Mouse (Mus musculus) monocyte, adult 2 months (primary cell): ENCODE measurements around the gene Arhgap30.
A peak's percentile ranks its signal among the peaks of the same experiment; 100 is the strongest.

Source experiments
- DNase-seq, 2 experiments: peaks; one replicate each; pipeline ENCODE4 v3.0.0; 2022; ENCODE audit warnings: low spot score in 2 of 2, low read depth in 1 of 2

Gene Arhgap30

GRCm38 (mm10) chr1:171375646-171376097 is 13.1 kb upstream of the Arhgap30 start:
- no peak for DNase-seq

DNA sequence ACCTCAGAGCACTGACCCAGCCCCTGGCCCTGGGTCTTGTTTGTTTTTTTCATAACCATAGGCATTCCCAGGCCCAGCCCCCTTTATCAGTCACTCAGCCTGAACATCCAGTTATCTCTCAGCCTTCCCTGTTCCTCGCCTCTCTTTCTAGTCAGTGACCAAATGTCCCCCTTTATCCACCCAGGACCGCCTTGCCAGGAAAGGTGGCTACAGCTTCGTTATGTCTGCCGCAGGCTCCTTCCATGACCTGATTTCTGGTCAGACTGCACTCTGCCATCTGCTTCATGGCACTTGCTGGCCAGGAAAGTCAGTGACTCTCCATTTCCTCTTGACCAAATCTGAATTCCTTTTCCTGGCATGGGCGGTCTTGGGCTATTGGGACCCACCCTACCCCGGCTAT is 10.5 kb upstream of the Arhgap30 start:
- DNase-seq = no peak

GRCm38 (mm10) chr1:171379935-171380599 is 8.7 kb upstream of the Arhgap30 start:
- peak in 1 of 2 experiments; percentile 70 for DNase-seq

DNA sequence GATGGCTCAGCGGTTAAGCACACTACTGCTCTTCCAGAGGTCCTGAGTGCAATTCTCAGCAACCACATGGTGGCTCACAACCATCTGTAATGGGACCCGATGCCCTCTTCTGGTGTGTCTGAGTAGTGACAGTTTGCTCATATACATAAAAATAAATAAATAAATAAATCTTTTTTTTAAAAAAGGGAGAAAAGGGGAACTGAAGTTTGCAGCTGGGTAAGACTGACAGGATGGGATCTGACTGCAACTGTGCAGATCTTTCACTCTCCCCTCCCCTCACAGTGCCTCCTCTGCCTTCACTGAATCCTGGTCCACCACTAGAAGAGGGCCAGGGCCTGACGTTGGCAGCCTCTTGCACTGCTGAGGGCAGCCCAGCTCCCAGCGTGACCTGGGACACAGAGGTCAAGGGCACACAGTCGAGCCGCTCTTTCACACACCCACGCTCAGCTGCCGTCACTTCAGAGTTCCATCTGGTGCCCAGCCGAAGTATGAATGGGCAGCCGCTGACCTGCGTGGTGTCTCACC is 6.6 kb upstream of the Arhgap30 start:
- DNase-seq = no peak

DNA sequence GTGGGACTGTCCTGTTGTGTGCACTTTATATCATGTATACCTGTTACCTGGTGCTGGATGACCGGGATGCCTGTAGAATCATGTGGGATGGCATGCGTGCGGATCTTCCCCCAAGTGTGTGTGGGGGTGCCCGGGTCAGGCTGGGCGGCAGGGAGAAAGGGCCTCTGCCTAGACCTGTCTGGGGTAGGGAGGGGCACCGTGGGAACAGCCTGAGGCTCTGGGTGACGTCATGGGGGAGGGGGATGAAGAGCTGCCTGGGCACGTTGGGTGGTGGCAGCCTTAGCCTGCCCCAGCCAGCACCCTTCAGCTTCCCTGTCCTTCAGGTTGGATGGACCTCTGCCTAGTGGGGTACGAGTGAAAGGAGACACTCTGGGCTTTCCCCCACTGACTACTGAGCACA is 4.4 kb upstream of the Arhgap30 start:
- DNase-seq = no peak

GRCm38 (mm10) chr1:171385171-171385570 is 3.6 kb upstream of the Arhgap30 start:
- no peak for DNase-seq

DNA sequence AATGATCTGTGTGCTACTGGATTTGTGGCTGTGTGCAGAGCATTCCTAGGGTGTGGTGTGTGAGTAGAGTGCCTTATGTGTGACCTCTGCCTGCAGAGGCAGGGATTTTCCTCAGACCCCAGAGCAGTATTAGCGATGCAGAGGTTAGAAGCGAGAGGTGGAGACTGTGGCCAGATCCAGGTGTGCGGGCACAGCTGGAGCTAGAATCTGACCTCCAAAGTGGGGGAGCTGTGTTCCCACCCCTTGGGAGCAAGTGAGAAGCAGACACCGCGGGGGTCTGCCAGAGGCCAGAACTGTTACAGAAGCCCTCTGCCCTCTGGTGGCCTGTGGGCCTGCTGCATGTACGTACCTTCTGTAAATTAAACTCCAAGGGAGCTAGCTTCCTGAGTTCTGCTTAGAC is 1.7 kb upstream of the Arhgap30 start:
- no peak for DNase-seq

DNA sequence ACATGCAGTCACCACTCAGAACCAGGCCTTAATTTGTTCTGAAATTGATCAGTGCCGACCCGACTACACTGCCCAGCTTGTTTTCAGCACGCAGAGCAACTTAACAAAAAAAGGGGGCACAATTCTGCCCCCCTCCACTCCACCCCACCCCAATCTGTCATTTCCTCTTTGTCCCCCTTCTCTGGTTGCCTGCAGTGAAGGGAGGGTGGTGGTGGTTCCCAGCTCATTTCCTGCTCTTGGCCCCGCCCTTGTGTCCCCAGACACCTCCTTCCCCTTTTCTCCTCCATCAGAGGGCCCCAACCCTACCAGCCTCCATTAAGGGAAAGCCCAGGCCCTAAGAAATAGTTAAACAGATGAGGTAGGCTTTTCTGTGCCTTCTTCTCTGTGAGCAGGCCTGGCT is 1.3 kb downstream of the Arhgap30 start:
- peak in 1 of 2 experiments; percentile 76 for DNase-seq

GRCm38 (mm10) chr1:171401821-171402220 is 13.1 kb downstream of the Arhgap30 start:
- DNase-seq = no peak

GRCm38 (mm10) chr1:171402991-171403390 is 14.2 kb downstream of the Arhgap30 start:
- no peak for DNase-seq

- no peak for DNase-seq
These were observed 18.5 kb downstream of the Arhgap30 start for GRCm38 (mm10) chr1:171407263-171407662.

- no peak for DNase-seq
These were observed 21.5 kb downstream of the Arhgap30 start for GRCm38 (mm10) chr1:171410231-171410630.

GRCm38 (mm10) chr1:171410947-171411484 is 22.3 kb downstream of the Arhgap30 start, which contains the start of gene Usf1:
Usf1 (plus strand) TSS chr1:171411313.
- DNase-seq = peak; percentile 78 to 92

GRCm38 (mm10) chr1:171411492-171411941 is 22.8 kb downstream of the Arhgap30 start:
- no peak for DNase-seq

- DNase-seq = peak in 1 of 2 experiments; percentile 41
These were observed 23.3 kb downstream of the Arhgap30 start for GRCm38 (mm10) chr1:171412001-171412441.

DNA sequence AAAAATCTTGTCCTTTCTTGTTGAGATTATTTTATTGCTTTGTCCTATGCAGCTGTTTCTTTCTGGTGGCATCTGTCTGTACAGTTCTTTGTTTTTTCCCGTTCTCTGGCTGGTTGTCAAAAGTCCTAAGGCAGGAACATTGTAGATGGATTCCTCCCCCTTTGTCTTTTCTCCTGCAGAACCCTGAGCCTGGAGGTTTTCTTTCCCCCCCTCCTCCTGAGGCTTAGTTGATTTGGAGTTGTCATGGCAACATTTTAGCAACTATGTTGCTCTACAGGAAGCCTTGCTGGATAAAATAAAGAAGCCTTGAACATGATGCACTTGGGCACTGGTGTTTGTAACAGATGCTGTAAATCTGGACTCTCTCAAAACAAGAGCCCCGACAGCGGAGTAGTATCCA is 23.7 kb downstream of the Arhgap30 start:
- DNase-seq = no peak

DNA sequence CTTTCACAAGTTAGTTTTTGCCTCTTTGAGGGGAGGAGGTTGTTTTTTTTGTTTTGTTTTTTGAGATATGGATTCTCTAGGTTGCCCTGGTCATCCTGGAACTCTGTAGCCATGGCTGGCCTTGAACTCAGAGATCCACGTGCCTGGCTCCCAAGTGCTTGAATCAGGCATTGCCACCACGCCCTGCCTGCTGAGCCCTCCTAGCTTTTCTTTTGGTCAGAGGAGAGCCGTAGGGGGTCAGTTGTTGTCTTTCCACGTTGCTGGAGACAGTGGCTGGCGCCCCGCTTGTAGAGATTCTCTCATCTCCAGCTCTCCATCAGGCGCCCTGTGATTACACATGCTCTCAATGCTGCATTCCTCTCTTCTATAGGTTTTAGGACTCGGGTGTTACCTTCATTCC is 24.9 kb downstream of the Arhgap30 start:
- DNase-seq = no peak

DNA sequence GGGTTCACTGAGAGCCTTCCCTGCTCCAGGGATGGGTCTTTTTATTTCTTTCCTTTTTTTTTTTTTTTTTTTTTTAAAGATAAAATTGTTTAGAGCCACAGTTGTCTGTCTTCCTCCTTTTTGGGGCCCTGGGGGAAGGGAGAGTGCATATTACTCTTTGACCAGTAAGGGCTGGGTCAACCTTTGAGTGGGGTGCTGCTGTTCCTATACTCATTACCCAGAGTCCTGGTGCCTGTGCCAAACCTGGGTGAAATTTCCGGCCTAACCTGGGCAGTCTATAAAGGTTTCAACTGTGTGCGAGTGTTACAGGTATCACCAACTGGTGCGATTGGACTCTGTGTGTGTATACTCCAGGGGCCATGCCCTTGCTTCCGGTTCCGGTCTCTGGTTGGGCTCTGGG is 29.9 kb downstream of the Arhgap30 start, which contains the start of gene Tstd1:
Gene Tstd1, plus strand, starts transcription at position 213 of the 400 bp plus-strand sequence.
- DNase-seq = no peak

DNA sequence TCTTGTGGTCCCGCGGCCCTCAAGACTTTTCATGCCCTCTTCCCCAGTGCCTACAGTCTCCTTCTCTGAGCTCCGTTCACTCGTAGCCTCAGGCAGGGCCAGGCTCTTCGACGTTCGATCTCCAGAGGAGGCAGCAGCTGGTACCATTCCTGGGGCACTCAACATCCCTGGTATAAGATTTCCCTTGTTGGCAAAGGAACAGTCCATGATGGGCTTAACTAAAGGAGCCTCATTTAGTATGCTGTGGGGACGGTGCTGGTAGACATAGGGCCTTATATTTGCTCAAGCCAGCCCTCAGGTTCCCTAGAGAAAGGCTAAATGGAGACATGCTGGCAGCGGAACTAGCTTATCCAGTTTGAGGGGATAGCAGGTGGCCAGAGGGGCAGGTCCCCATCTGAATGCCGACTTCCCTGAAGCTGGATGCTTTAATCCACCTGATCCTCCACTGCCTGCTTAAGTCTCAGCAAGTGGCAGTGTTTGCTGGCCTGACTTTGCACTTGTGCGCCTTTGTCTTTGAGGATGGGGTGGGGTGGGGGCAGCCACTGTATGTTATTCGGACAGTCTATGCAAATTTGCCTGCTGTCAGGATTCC is 30.6 kb downstream of the Arhgap30 start:
- no peak for DNase-seq

DNA sequence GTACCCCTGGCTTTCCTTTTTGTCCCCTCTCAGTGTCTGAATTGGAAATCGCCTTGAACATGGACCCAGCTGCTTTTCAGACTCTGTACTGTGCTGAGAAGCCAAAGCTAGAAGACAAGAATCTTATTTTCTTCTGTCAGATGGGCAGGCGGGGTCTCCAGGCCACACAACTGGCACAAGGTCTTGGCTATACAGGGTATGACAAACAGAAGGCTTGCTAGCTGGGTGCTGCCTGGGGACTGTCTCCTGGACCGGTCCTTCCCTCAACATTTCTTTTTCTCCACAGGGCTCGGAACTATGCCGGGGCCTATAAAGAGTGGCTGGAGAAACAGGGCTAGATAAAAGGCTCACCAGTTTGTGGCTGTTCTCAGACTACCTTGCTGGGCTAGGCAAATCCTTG is 31.2 kb downstream of the Arhgap30 start:
- DNase-seq = no peak

DNA sequence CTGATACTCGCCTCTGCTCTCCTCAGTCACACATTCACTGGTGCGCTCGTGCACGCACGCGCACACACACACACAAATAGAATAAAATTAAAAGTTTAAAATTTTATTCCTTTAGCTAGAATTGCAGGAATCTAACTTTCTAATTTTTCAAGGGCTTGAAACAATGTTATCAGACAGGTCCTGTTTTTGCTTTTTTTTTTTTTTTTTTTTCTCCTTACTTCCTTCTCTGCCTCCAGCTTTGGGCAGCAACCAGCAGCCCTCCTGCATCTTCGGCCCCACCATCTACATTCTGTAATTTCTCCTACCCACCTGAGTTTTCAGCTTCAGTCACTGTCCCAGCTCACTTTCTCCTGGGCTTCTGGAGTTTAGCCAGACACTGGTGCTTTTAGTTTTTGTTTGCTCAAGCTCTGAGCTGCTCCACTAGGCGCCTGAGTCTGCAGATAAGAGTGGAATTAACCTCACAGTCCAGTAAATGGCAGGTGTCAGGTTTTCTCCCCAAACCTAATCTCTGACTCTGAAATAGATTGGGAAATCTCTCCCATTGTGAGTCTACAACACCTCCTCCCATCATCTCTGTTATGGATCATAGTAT is 33.8 kb downstream of the Arhgap30 start:
- no peak for DNase-seq

DNA sequence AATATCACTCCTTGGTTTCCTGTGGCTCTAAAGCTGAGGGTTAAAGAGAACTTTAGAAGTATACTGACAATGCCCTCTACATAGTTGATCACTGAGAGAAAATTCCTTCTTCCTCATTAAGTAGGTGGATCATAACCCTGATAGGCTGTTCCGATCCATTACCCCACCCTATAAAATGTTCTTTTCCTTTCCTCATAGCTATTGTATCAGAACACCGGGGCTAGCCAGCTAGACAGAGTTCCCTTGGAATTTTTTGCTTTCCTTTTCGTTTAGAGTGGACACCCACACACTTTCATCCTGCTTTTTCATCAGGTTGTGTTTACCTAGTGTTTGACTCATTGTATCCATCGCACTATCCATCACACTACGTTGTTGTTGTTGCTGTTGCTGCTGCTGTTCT is 35.9 kb downstream of the Arhgap30 start:
- no peak for DNase-seq
